Mouse (Mus musculus) kidney, postnatal 14 days (tissue): ENCODE measurements at regions not wholly inside any gene's neighbourhood (a gene's known extent, or its start where the extent isn't known, plus 50 kb on each side); places are given as distances from the start of the nearest gene placed in this dataset.

Experiments
- DNase-seq: peaks from one replicate; pipeline ENCODE4 v3.0.0; 2022; ENCODE audit warnings: mixed read lengths

GRCm38 (mm10) chr1:16007809-16008208 lies 85.3 kb downstream of the 4930444P10Rik start:
- no peak for DNase-seq

- no peak for DNase-seq
Measured at GRCm38 (mm10) chr1:16006888-16007287, 86.2 kb downstream of the 4930444P10Rik start.

GRCm38 (mm10) chr1:15997135-15997534 lies 96.0 kb downstream of the 4930444P10Rik start:
- DNase-seq, result no peak

GRCm38 (mm10) chr1:15996341-15996740 lies 96.8 kb downstream of the 4930444P10Rik start:
- DNase-seq, result no peak

GRCm38 (mm10) chr1:15993561-15994410 lies 99.3 kb downstream of the 4930444P10Rik start:
- peak; percentile 29 for DNase-seq

- no peak for DNase-seq
Measured at GRCm38 (mm10) chr1:15990982-15991381, 102.1 kb downstream of the 4930444P10Rik start.

GRCm38 (mm10) chr1:15985579-15985978 lies 107.5 kb downstream of the 4930444P10Rik start:
- no peak for DNase-seq

GRCm38 (mm10) chr1:15979333-15979732 lies 113.8 kb downstream of the 4930444P10Rik start:
- DNase-seq, result no peak

GRCm38 (mm10) chr1:15959578-15959977 lies 133.5 kb downstream of the 4930444P10Rik start:
- no peak for DNase-seq

GRCm38 (mm10) chr1:15958661-15959060 lies 134.5 kb downstream of the 4930444P10Rik start:
- DNase-seq, result no peak

- DNase-seq, result no peak
Measured at GRCm38 (mm10) chr1:15943662-15944061, 149.5 kb downstream of the 4930444P10Rik start.

- DNase-seq, result no peak
Measured at GRCm38 (mm10) chr1:15943041-15943440, 150.1 kb downstream of the 4930444P10Rik start.
